Mouse (Mus musculus) lung, adult 2 months (tissue): ENCODE measurements around the gene Hmx2.

Source experiments
- CTCF ChIP-seq: fragments of 200-500 bp; IDR thresholded peaks from 2 replicates; pipeline ENCODE4 v1.5.1; 2011; ENCODE audit warnings: mild to moderate bottlenecking, low read length, control low read depth; ENCODE audit not compliant: insufficient read depth
- POLR2A ChIP-seq: fragments of 200-500 bp; IDR thresholded peaks from 2 replicates; pipeline ENCODE4 v1.6.1; 2011; ENCODE audit warnings: low read depth, mild to moderate bottlenecking, control low read depth, low read length, borderline replicate concordance; ENCODE audit errors: extremely low read depth

- TF ChIP-seq POLR2A (no peak), CTCF (no peak)
Measured at GRCm38 (mm10) chr7:131542872-131543622, 5.5 kb upstream of the Hmx2 start.
